Mouse (Mus musculus) bone marrow, adult 2 months (tissue): ENCODE data around the gene Sart3.

ENCODE experiments used
- CTCF ChIP-seq: fragments of 200-500 bp; IDR thresholded peaks from 2 replicates; pipeline ENCODE4 v1.5.1; 2011; ENCODE audit warnings: low read length, control low read depth; ENCODE audit not compliant: control insufficient read depth, insufficient read depth
- POLR2A ChIP-seq: fragments of 200-500 bp; IDR thresholded peaks from 2 replicates; pipeline ENCODE4 v1.6.1; 2011; ENCODE audit warnings: low read depth, mild to moderate bottlenecking, control low read depth, low read length, borderline replicate concordance; ENCODE audit not compliant: control insufficient read depth

DNA sequence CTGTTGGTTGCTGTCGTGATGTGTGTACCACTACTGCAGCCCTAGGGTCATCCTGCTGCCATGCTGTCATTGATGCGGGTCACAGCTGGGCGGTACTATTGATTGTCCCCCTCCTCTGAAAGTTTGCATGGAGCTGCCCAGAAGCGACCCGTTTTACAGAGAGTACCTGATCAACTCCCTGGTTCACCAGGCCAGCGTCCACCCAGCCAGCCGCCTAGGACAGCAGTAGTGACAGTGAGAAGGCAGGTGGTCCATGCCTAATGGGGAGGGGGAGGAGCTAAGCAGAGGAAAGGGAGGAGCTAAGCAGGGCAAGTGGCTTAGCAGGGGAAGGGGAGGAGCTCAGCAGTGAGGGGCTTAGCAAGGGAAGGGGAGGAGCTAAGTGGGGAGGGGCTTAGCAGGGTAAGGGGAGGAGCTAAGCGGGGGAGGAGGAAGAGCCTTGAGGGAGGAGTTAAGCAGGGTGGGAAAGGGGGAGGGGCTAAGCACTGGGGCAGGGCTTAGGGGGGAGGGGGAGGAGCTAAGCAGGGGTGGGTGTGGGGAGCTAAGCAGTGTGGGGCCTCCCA, 79.0 kb downstream of the Sart3 start:
- TF ChIP-seq CTCF, result no peak
- no peak for TF ChIP-seq POLR2A
